In genomic region chr1:182324552-182324951, GRCm38 (mm10) we compare ENCODE assay signal across 17 mouse cellular contexts.
"Had no signal": no experiment of that assay in that cellular context is flagged by ENCODE, and none has a peak within 500 bp of the region (broad histone marks: within the 10 kb centered on the region; RNA-seq: fewer than 3 reads in every experiment).

No protein-coding gene starts in this region.

- H3K4me2 ChIP-seq: kidney, embryonic 15.5 days; liver, embryonic 13.5 days; midbrain, embryonic 12.5 days; midbrain, embryonic 15.5 days; neural tube, embryonic 13.5 days had no signal

- DNase-seq: kidney, adult 8-10 months; kidney, postnatal 10 days; kidney, postnatal 36 days; layer of hippocampus, postnatal 36 days; liver, embryonic 13.5 days; lung, adult 2 months; lung, postnatal 14 days; lung, postnatal 4 days; thymus, adult 2 months; thymus, postnatal 14 days; thymus, postnatal 4 days had no signal

- H3K4me3 ChIP-seq: kidney, embryonic 15.5 days; left cerebral cortex, adult 2 months; liver, embryonic 13.5 days; midbrain, embryonic 12.5 days; midbrain, embryonic 15.5 days; myocyte; neural tube, embryonic 13.5 days had no signal

- H3K9me3 ChIP-seq: kidney, embryonic 15.5 days; liver, embryonic 13.5 days; midbrain, embryonic 12.5 days; midbrain, embryonic 15.5 days; neural tube, embryonic 13.5 days had no signal

- H3K9ac ChIP-seq: kidney, embryonic 15.5 days; liver, embryonic 13.5 days; midbrain, embryonic 12.5 days; midbrain, embryonic 15.5 days; neural tube, embryonic 13.5 days had no signal

- H3K27ac ChIP-seq: kidney, embryonic 15.5 days; left cerebral cortex, adult 2 months; liver, embryonic 13.5 days; midbrain, embryonic 12.5 days; midbrain, embryonic 15.5 days; neural tube, embryonic 13.5 days had no signal

- ATAC-seq: midbrain, embryonic 15.5 days had no signal

- H3K27me3 ChIP-seq: kidney, embryonic 15.5 days; liver, embryonic 13.5 days; midbrain, embryonic 12.5 days; midbrain, embryonic 15.5 days; neural tube, embryonic 13.5 days had no signal

- H3K4me1 ChIP-seq: kidney, embryonic 15.5 days; liver, embryonic 13.5 days; midbrain, embryonic 12.5 days; midbrain, embryonic 15.5 days; neural tube, embryonic 13.5 days had no signal
